30 mouse cellular contexts compared by ENCODE assay signal in genomic region chr13:9450276-9450675, GRCm38 (mm10).
A peak's percentile ranks its signal among the peaks of the same experiment; 100 is the strongest.
DNase-seq lines count a peak whose midpoint lies in the region; ATAC-seq lines count a peak whose summit lies in the region.
"Had no signal": no experiment of that assay in that cellular context is flagged by ENCODE, and none has a peak within 500 bp of the region (broad histone marks: within the 10 kb centered on the region; RNA-seq: fewer than 3 reads in every experiment).

No protein-coding gene starts in this region.

- no peaks in the 10 kb centered on the region for H3K27me3 ChIP-seq in heart, embryonic 15.5 days
- H3K27me3 ChIP-seq in hindbrain, embryonic 10.5 days (ENCODE audit: insufficient read depth, poor library complexity, severe bottlenecking), result no peaks in the 10 kb centered on the region
- H3K27me3 ChIP-seq: embryonic facial prominence, embryonic 12.5 days; forebrain, embryonic 12.5 days; hindbrain, embryonic 12.5 days; kidney, embryonic 15.5 days; midbrain, embryonic 15.5 days; neural tube, embryonic 13.5 days had no signal

- 39% methylated on average over 3 of the region's 3 CpGs for WGBS in heart, embryonic 15.5 days
- WGBS in hindbrain, embryonic 10.5 days, result 87% methylated on average over 3 of the region's 3 CpGs

- H3K4me2 ChIP-seq in heart, embryonic 15.5 days, result no peak overlapping the region
- H3K4me2 ChIP-seq: embryonic facial prominence, embryonic 12.5 days; forebrain, embryonic 12.5 days; hindbrain, embryonic 12.5 days; kidney, embryonic 15.5 days; liver, embryonic 11.5 days; midbrain, embryonic 15.5 days; neural tube, embryonic 13.5 days had no signal

- peak overlapping the region; percentile 75 for H3K27ac ChIP-seq in heart, embryonic 15.5 days
- no peak overlapping the region for H3K27ac ChIP-seq in hindbrain, embryonic 10.5 days
- H3K27ac ChIP-seq: embryonic facial prominence, embryonic 12.5 days; forebrain, embryonic 12.5 days; hindbrain, embryonic 12.5 days; kidney, embryonic 15.5 days; macrophage; midbrain, embryonic 15.5 days; neural tube, embryonic 13.5 days had no signal

- no peak for DNase-seq in frontal cortex, postnatal 25 days (ENCODE audit: low spot score in 2 of 2)
- no peak for DNase-seq in heart, postnatal 25 days (ENCODE audit: low spot score)
- peak; percentile 39 for DNase-seq in 3134 (ENCODE audit: extremely low read depth, insufficient read length, low spot score)
- DNase-seq in brain, adult 2 months (ENCODE audit: low read depth, low spot score), result peak; percentile 78
- DNase-seq in urinary bladder, postnatal 25 days (ENCODE audit: low spot score), result no peak
- no peak for DNase-seq in hindbrain, embryonic 10.5 days (ENCODE audit: low spot score)
- DNase-seq: adrenal gland, adult 8-10 months; cerebellum, adult 18-20 months; cerebellum, postnatal 14 days; gastrocnemius, postnatal 14 days; heart, adult 11 months; kidney, adult 11 months; kidney, postnatal 36 days; liver, postnatal 0 days; retina, postnatal 1 day; right cerebral cortex, postnatal 4 days; thymus, postnatal 36 days had no signal

- no peaks in the 10 kb centered on the region for H3K36me3 ChIP-seq in heart, embryonic 15.5 days
- no peaks in the 10 kb centered on the region for H3K36me3 ChIP-seq in hindbrain, embryonic 10.5 days
- H3K36me3 ChIP-seq: embryonic facial prominence, embryonic 12.5 days; forebrain, embryonic 12.5 days; hindbrain, embryonic 12.5 days; kidney, embryonic 15.5 days; midbrain, embryonic 15.5 days; neural tube, embryonic 13.5 days had no signal

- H3K4me1 ChIP-seq in heart, embryonic 15.5 days (replicated peaks), result peaks cover 56% of the 10 kb centered on the region
- H3K4me1 ChIP-seq in hindbrain, embryonic 10.5 days (replicated peaks), result no peaks in the 10 kb centered on the region
- H3K4me1 ChIP-seq: embryonic facial prominence, embryonic 12.5 days; forebrain, embryonic 12.5 days; midbrain, embryonic 15.5 days had no signal

- peak; percentile 94 for ATAC-seq in frontal cortex, adult (ENCODE audit: low TSS enrichment)
- ATAC-seq in heart, embryonic 15.5 days (replicated peaks; ENCODE audit: insufficient number of reproducible peaks, insufficient read depth, low FRiP score, low read depth), result no peak
- ATAC-seq: CD4-positive, CD25-positive, alpha-beta regulatory T cell, adult 4 months; liver, postnatal 0 days; lung, postnatal 0 days; midbrain, embryonic 15.5 days had no signal

- H3K9ac ChIP-seq in heart, embryonic 15.5 days, result no peak overlapping the region
- H3K9ac ChIP-seq: embryonic facial prominence, embryonic 12.5 days; forebrain, embryonic 12.5 days; hindbrain, embryonic 12.5 days; kidney, embryonic 15.5 days; liver, postnatal 0 days; midbrain, embryonic 15.5 days; neural tube, embryonic 13.5 days had no signal

- H3K9me3 ChIP-seq in heart, embryonic 15.5 days (replicated peaks), result no peaks in the 10 kb centered on the region
- H3K9me3 ChIP-seq in hindbrain, embryonic 10.5 days, result no peaks in the 10 kb centered on the region
- H3K9me3 ChIP-seq: embryonic facial prominence, embryonic 12.5 days; forebrain, embryonic 12.5 days; hindbrain, embryonic 12.5 days; kidney, embryonic 15.5 days; midbrain, embryonic 15.5 days; neural tube, embryonic 13.5 days had no signal

- H3K4me3 ChIP-seq in heart, embryonic 15.5 days, result no peak overlapping the region
- no peak overlapping the region for H3K4me3 ChIP-seq in hindbrain, embryonic 10.5 days
- H3K4me3 ChIP-seq: embryonic facial prominence, embryonic 12.5 days; erythroblast, embryonic 14.5 days; forebrain, embryonic 12.5 days; hindbrain, embryonic 12.5 days; kidney, embryonic 15.5 days; midbrain, embryonic 15.5 days; neural tube, embryonic 13.5 days had no signal

- intact Hi-C loops in heart, postnatal 25 days (cut with DNase I), result no loop called here

Comparison
In these comparisons a context has a peak if more than half of its experiments do, and no peak if none do; other contexts are left out.
1. DNase-seq: peak in 3134 (single experiment) and brain, adult 2 months (single experiment); none in frontal cortex, postnatal 25 days (0 of 2), heart, postnatal 25 days (single experiment), urinary bladder, postnatal 25 days (single experiment) and hindbrain, embryonic 10.5 days (single experiment).